Mouse (Mus musculus) embryo, embryonic 10 days (tissue): ENCODE measurements around the gene Galnt10.

Experiments used
- DNase-seq: peaks from one replicate; pipeline ENCODE4 v3.0.0-alpha.2; 2015; ENCODE audit warnings: low spot score

Gene Galnt10

DNA sequence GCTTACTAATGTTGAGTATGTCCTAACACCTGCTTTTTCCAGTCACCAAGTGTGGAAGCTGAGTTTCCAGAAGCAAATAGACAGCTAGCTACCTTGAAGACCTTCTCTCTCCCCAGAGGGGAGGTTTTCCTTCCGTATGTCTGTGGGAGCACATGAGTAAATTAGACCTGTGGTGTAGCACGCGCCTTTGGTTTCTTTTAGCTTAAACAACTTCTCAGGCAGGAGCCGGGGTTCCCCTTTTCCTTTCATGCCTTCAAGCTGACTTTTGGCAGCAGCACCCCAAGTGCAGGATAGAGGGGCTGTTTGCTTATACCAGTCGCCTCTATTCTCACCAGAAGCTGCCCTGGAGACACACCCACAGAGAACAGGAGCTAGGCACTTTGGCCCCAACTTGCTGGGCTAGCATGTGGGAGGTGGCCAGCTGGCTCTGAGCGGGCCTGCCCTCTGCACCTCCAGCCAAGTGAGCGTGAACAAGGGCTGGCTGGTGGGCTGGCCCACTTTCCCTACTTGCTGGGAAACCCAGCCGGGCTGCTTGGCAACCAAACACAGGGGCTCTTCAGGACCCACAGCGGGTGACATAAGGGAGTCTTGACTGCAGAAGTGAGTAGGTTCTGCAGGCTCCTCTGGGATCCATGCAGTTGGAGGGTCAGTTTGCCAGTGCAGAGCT is 82.2 kb downstream of the Galnt10 start:
- DNase-seq = no peak

GRCm38 (mm10) chr11:57732410-57733281 is 87.4 kb downstream of the Galnt10 start:
- DNase-seq = no peak

DNA sequence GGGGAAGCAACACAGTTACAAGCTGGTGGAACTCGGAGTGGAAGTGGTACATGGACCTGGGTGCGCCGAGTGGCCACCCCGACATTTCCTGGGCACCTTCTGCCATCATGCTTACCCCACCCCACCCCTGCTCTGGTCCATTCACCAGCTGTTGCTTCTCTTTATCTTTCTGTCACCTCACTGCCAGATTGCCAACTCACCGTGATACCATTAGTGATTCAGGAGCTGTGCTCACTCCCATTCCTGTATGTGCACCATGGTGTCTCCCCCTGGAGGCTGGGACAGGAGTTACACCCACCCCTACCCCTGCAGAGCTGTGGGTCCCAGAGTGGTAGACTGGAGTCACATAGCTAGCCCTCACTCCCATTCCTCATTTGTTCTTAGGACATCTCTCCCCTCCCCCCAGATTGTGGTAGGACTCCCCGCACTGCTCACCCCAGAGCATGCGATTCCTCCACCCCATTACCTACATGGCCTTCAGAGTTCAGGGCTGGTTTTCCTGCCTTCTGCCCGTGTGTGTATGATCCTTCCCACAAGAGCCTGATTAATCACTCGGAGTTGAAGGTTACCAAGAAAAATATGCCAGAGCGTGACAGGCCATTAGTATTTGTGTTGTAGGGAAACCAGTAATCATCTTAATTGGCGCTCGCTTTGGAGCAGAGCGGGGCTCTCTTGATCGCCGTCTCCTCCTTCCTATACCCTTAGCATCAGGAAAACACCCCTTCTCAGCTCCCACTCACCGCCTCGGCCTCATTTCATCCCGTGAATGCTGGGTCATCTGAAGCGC is 102.2 kb downstream of the Galnt10 start:
- DNase-seq = peak; percentile 61

GRCm38 (mm10) chr11:57753538-57754203 is 108.4 kb downstream of the Galnt10 start:
- no peak for DNase-seq

GRCm38 (mm10) chr11:57758621-57759020 is 113.4 kb downstream of the Galnt10 start:
- no peak for DNase-seq

GRCm38 (mm10) chr11:57760509-57761058 is 115.3 kb downstream of the Galnt10 start:
- peak; percentile 70 for DNase-seq

GRCm38 (mm10) chr11:57761347-57761746 is 116.1 kb downstream of the Galnt10 start:
- DNase-seq = no peak

- DNase-seq = no peak
These were observed 118.9 kb downstream of the Galnt10 start for GRCm38 (mm10) chr11:57764124-57764523.

- DNase-seq = peak; percentile 77
These were observed 121.4 kb downstream of the Galnt10 start for GRCm38 (mm10) chr11:57766617-57767016.

- no peak for DNase-seq
These were observed 121.9 kb downstream of the Galnt10 start for GRCm38 (mm10) chr11:57767171-57767570.

DNA sequence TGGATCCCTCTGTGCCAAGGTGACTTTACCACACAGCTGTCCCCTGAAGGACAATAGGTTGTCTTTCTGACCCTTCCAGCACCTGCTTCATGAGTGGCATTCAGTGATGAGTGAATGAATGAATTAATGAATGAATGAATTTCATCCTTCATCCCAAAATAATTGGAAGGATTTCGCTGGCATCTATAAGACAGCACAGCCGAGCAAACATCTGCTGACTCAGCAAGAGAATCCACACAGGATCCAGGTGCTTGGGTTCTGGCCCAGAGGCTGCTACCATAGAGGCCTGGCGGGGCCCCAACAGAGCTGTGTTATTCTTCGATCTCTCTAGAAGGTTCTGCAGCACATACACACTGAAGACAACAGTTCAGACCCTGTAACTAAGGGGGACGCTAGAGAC is 125.5 kb downstream of the Galnt10 start:
- no peak for DNase-seq

GRCm38 (mm10) chr11:57771676-57772075 is 126.4 kb downstream of the Galnt10 start:
- no peak for DNase-seq

DNA sequence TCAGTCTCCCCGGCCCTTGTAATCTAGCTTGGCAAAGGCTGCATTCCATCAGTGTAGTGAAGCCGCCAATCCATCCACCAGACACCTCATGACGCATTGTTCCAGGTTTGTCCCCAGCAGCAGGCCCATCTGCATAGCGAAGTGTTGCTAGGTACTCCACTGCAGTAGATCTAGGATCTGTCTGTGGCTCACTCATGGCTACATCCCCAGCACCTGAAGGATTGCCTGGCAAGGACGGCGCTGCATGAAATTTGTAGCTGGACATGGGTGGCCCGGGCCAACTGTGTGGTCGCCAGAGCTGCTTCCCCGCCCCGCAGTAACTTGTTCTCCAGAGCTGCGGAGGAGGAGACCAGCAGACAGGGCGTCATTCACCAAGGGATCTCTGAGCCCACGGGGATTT is 128.2 kb downstream of the Galnt10 start:
- DNase-seq = peak; percentile 61

DNA sequence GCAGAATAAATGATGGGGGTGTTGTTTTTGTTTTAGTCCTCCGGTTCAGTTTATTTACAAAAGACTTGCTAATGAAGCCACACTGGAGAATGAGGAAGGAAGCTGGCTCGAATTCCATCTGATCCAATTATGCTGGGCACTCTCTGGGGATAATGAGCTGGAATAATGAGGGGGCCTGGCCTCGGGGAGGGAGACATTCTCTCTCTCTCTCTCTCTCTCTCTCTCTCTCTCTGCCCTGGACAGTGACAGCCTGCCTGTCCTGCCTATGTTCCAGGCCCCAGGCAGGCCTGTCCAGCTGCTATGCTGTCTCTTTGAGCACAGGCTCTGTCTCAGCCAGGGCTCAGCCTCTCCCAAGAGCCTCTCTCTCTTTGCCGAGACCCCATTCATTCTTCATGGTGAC is 128.7 kb downstream of the Galnt10 start:
- peak; percentile 62 for DNase-seq

DNA sequence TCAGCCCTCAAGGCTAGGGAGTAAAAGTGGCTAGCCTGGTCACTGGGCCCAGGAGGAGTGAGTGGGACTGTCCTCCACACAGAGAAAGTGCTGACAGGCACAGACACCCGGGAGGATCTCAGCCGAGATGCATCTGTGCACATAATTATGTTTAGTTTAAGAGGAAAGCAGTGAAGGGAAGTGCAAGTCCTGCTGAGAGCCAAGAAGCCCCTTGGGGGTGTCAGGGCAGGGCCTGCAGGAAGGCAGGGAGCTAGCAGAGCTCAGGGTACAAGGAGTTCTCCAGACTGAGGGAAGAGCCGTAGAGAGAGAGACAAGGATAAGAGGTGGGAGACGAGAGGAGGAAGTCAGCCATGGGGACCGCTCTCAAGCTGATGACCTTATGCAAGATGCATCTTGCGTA is 130.6 kb downstream of the Galnt10 start:
- no peak for DNase-seq

- no peak for DNase-seq
These were observed 131.3 kb downstream of the Galnt10 start for GRCm38 (mm10) chr11:57776546-57776945.

- peak; percentile 85 for DNase-seq
These were observed 133.1 kb downstream of the Galnt10 start for GRCm38 (mm10) chr11:57778349-57778748.

DNA sequence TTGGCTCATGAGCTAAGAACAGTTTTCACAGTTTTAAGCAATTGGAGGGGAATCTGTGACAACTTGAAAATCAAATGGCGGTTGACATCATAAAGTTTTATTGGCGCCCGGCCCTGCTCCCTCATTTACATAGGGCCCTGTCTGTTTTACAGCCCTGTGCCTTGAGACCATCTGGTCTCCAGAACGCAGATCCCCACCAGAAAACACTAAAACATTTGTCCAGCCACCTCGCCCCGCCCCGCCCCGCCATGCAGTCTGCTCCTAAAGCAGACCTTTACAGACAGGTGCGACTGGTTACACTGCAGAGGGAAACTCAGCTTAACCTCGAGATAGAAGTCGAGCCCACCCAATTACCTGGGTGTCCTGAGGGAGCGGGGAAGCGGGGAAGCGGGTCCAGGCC is 134.6 kb downstream of the Galnt10 start:
- no peak for DNase-seq

GRCm38 (mm10) chr11:57786616-57787418 is 141.6 kb downstream of the Galnt10 start:
- peak; percentile 60 for DNase-seq

DNA sequence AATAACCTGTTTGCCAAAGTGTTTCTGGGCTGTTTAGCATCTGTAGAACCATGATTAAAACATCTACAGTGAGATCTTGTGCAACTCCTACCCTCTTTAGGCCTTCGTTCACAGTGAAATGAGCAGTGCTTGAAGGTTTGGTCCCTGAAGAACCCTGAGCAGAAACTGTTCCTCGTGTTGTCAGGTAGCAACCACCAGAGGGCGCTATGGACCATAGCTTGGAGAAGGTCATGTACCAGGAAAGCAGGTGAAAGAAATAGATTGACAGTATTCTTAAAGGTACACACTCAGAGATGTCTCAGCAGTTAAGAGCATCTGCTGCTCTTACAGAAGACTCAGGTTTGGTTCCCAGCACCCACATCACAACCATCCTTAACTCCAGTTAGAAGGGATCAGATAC is 142.7 kb downstream of the Galnt10 start:
- peak; percentile 65 for DNase-seq
